Mouse (Mus musculus): ENCODE data around the gene Itpripl1.
"Not testable (repeated sequence)": the region's sequence is repeated elsewhere in the genome, so short reads cannot be mapped to it uniquely, and the experiment has no call there.

The Itpripl1 gene

DNA sequence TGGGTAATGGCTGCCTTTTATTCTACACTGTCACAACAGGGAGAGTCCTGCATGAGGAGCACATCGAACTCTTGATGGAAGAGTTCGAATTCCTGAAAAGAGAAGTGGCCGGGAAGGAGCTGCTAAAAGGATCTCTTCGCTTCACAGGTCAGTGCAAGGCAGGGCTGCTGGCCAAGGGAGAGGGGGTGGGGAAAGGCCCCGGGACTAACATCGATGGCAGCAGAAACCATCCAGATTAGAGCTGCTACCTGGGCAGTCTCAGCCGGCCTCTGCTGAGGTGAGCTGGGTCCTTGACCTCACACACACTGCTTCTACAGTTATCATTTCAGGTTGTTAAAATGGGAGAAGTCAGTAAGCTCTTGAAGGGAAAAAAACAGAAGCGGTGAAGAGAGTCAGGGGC, 51.2 kb downstream of the Itpripl1 start:
- no peak for DNase-seq (ENCODE audit: low read depth, low spot score)

DNA sequence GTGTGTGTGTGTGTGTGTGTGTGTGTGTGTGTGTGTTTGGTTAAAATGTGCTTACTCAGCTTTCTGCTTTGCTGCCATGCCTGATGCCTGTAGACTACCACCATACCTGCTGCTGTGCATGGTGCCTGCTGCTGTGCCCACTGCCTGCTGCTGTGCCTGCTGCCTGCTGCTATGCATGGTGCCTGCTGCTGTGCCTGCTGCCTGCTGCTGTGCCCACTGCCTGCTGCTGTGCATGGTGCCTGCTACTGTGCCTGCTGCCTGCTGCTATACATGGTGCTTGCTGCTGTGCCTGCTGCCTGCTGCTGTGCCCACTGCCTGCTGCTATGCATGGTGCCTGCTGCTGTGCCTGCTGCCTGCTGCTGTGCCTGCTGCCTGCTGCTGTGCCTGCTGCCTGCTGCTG, 53.1 kb downstream of the Itpripl1 start:
- not testable (repeated sequence) for DNase-seq (ENCODE audit: low read depth, low spot score)

Measured in R1 (cell line).